Mouse (Mus musculus) heart, postnatal 25 days (tissue): ENCODE measurements around the gene Vps18. TPM values are rescaled to one million over a fixed set of nuclear protein-coding genes. Genes with fewer than 3 reads are reported as not detected.

ENCODE experiments used
- DNase-seq: peaks from one replicate; pipeline ENCODE4 v3.0.0; 2022; ENCODE audit warnings: low spot score
- intact Hi-C: fragments of 180-260 bp; cut with DNase I; formaldehyde crosslinking; loops from one replicate; pipeline ENCODE4 v1.15.1; 2025
- total RNA-seq, 2 experiments: library from RNA; stranded (reverse); gene quantifications; 2 replicates each; pipeline ENCODE4 v1.2.3; 2021

Vps18 gene
- total RNA-seq: 10 to 100 TPM; 11.9 to 13.0 TPM

DNA sequence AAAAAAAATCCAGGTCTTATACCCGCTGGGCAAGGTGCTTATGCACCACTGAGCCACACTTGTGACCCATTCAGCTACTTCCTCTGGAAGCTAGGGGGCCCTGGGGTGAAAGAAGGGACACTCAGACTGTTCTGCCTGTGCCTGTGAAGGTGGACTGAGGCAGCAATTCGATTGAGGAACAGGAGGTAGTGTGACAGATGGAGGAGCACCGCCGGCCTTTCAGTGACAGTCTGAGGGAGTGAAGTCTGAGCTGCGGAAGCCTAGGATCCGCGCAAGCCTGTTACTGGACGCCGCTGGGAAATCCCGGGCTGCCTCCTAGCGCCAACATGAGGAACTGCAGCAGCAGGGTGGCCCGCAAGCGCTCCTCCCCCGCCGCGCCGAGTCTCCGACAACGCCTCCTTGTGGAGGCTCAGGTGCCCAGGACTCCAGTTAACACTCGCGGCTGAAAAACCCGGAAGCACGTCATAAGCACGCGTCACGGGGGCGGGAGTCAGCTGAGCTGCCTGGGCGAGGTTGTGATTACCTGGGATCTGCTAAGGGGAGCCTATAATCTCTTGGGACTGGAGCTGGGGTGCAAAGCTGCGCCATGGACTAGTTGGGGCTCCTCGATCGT lies at the start of gene Vps18:
Gene Vps18, plus strand, starts transcription at position 471 of the 613 bp plus-strand sequence.
- intact Hi-C loops: loop anchor here (5.0 kb wide), 1 partner anchor 136 kb away; no protein-coding TSS in a partner anchor
- DNase-seq: peak; percentile 93

DNA sequence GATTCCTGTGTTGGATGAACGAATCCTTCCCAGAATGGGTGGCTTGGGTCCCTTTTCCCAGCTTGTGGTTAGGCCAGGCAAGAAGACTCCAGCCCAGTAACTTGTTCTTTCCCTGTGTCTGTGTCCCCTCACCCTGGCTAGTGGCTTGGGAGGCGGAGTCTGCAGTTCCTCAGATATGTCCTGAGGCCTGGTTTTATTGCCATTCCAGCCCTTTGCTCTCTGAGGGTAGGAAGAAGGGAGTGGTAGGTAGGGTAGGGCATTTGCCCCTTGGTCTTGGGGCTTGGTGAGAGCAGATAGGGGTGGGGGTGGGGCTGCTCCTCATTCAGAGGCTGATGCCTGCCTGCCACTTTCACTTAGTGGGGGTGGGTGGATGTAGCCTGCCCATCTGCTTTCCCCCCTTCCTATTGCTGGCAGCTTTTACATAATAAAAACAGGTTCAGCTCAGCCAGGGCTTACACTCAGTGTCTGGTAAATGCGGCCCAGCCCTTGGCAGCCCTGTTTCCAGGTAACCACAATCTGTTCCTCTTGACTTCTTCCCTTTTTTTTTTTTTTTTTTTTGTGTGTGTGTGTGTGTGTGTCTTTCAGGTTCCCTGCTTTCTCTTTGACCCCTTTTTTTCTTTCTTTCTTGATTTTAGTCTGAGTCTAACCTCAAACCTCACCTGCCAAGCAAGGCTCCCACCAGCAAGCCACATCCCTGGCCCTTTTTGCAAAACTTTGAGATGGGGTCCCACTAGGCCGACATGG lies 48.3 kb upstream of the Vps18 start:
- DNase-seq: no peak
- intact Hi-C loops: no loop called here

DNA sequence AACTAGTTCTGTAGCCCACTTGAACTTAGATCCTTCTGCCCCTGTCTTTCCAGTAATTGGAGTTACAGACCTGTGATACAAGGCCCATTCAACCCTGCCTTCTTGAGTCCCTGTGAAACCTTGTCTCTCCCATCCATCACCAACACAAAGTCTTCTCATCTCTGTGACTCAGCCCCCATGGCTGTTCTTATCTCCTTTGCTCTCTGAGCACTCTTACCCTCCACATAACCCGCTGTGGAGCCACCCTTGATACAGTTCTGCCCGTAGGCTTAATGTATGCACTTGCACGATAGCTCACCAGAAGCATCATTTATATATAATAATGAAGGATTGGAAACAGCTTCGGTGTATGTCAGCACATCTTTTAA lies 47.7 kb upstream of the Vps18 start:
- no peak for DNase-seq
- intact Hi-C loops: no loop called here

- no peak for DNase-seq
- intact Hi-C loops: no loop called here
Observed at GRCm38 (mm10) chr2:119242548-119242947, 46.0 kb upstream of the Vps18 start.

DNA sequence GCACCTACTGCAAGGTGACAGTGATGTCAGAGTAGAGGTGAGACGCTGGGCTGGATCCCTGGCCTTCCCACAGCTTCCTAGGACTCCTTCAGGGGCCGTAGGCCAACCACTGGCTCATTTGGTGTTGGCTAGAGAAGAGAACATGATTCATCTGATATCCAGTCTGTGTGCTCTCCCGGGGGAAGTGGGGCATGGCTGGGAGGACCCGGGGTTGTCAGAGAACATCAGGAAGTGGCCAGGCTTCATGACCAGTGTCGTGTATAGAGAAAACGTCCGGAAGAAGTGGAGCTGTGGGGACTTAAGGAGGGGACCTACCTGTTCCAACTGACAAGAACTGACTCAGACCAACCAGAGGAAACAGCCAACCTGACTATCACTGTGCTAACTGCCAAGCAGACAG lies 43.3 kb upstream of the Vps18 start:
- intact Hi-C loops: no loop called here
- no peak for DNase-seq

DNA sequence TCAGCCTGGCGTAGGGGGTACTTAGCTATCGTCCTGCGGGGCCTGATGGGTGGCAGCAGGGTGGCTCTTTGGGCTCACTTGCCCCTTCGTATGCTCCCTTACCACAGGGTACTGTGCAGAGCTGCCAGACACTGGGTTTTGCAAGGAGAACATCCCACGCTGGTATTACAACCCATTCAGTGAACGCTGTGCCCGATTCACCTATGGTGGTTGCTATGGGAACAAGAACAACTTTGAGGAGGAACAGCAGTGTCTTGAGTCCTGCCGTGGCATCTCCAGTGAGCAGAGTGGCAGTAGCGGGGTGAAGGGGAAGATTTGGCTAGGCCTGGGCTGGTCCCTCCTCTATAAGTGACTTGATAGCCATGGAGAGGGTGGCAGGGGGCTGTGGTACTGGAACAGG lies 40.6 kb upstream of the Vps18 start:
- intact Hi-C loops: no loop called here
- DNase-seq: no peak

- no peak for DNase-seq
- intact Hi-C loops: loop anchor here (1.0 to 2.0 kb wide), 2 partner anchors 38 to 187 kb away; no protein-coding TSS in a partner anchor
Observed at GRCm38 (mm10) chr2:119249592-119250061, 38.9 kb upstream of the Vps18 start.

DNA sequence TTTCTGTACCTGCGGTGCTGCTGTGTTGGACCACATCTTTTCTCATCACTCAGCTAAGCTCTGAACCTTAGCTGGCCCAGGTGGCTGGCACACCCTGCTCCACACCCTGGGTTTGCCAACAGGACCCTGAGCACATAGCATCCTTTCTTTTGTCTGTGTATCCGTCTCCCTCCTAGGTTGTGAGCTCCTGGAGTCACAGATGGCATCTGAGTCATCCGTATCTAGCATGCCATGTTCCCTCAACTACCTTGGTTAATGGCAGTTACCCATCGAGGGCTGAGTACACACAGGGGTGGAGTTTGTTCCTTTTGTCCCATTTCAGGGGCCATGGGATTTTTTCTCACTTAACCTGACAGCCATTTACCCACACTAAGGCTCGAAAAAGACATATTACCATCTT lies 38.2 kb upstream of the Vps18 start:
- no peak for DNase-seq
- intact Hi-C loops: loop anchor here (1.0 to 2.0 kb wide), 2 partner anchors 37 to 186 kb away; no protein-coding TSS in a partner anchor

GRCm38 (mm10) chr2:119250826-119251478 lies 37.6 kb upstream of the Vps18 start:
- peak; percentile 41 for DNase-seq
- intact Hi-C loops: loop anchor here (1.0 to 2.0 kb wide), 2 partner anchors 36 to 186 kb away; no protein-coding TSS in a partner anchor

DNA sequence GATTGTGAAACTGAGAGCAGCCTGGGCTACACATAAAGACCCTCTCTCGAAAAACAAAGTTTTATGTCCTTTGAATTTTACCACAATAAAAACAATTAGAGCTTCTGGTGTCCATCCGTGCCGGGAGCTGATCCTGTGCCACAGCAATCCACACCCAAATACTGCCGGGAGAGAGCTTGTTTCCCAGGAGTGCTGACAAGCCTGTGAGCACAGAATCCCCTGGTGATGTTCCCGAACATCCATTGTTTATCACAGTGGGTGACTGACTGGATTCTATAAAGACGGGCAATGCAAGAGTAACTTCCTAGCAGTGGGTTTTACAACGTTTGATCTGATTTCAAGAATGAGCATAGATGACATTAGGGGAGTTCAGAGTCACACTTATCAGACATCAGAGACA lies 33.6 kb upstream of the Vps18 start:
- DNase-seq: no peak
- intact Hi-C loops: no loop called here

DNA sequence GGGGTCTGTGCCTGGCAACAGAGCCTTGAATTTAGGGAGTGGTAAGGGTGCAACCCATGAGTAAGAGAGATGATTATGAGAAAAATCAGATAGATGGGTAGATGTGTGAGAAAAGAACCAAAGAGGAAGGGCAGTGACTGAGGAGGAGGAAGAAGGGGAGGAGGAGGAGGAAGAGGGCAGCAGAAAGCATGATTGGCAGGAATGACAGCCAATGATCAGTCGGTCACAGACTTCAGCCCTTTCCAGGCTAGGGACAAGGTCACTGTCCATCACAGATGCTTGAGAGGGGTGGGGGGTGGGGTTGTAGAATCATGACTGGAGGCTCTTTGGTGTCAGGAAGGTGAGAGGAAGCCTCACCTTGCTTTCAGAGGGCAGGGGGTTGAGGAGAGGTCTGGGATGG lies 28.0 kb upstream of the Vps18 start:
- intact Hi-C loops: no loop called here
- DNase-seq: no peak

DNA sequence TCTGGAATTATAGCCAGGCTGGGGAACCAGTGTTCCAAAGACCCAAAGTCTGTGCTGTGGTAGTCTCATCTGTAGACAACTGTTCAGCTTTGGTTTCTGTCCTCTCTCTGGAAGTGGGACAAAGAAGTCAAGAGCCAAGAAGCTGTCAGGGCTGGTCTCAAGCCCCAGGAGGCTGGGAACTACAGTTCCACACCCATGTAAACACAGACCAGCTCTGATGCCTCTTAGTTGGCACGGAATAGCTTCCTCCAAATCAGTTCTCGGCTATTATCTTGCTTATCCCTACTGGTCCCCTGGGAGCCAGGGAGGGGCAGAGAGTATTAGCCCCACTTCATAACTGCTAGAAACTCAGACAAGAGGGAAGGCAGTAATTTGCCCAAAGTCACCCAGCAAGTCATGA lies 27.2 kb upstream of the Vps18 start:
- intact Hi-C loops: no loop called here
- no peak for DNase-seq

GRCm38 (mm10) chr2:119262978-119263377 lies 25.6 kb upstream of the Vps18 start:
- DNase-seq: no peak
- intact Hi-C loops: no loop called here

DNA sequence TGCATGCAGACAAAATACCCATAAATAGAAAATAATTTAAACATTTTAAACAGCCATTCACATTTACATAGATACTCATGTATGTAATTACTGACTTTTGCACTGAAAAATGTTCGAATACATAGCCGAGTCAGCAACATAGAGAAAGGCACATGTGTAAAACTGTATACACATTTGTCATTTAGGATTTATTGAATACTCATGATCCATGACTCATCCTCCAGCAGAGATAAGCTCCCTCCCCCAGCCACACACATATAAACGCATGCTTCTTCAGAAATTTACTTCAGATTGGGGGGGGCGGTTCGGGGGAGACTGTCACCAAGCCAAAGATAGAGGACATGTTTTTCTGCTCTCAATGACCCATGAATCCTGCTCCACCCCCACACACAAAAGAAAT lies 24.7 kb upstream of the Vps18 start:
- intact Hi-C loops: no loop called here
- DNase-seq: no peak

DNA sequence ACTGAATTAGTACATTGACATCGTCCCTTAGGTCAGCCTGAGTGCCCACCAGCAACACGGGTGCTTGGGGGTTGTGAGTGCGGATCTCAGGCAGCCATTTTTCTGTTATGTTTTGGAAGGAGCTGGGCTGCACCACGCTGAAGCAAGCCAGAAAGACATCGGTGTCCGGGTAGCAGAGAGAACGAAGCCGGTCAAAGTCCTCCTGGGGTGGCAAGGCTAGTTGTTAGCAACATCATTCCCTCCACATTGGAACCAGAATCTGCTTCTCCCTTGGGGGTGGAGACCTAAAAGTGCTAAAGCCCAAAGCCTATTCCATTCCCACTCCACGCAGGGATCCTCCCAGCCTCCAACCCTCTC lies 18.3 kb upstream of the Vps18 start:
- intact Hi-C loops: no loop called here
- DNase-seq: no peak

- DNase-seq: no peak
- intact Hi-C loops: no loop called here
Observed at GRCm38 (mm10) chr2:119270643-119271331, 17.8 kb upstream of the Vps18 start, which contains the start of gene Rhov. Rhov (minus strand) TSS chr2:119271272.

DNA sequence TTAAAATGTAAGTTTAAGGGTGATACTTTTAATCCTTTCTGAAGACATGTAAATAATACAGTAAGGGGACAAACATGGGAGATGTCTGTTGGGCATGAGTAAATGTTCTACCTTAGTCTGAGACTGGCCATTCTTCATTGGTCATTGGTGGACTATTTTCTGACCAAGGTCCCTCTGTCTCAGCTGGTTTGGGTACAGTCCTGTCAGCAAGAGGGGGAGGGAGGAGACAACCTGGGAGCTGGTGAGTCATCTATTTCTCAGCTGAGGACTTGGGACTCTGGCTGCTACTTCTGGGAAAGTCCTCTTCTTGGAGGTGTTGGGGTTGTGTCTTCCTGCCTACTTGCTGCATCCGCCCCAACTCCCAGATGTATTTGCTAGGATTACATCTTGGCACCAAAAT lies 14.4 kb upstream of the Vps18 start:
- intact Hi-C loops: no loop called here
- no peak for DNase-seq

GRCm38 (mm10) chr2:119276926-119277325 lies 11.6 kb upstream of the Vps18 start:
- no peak for DNase-seq
- intact Hi-C loops: no loop called here

GRCm38 (mm10) chr2:119277810-119278209 lies 10.7 kb upstream of the Vps18 start:
- no peak for DNase-seq
- intact Hi-C loops: no loop called here

GRCm38 (mm10) chr2:119281899-119282565 lies 6.5 kb upstream of the Vps18 start:
- intact Hi-C loops: no loop called here

More at GRCm38 (mm10) chr2:119281899-119282565, 6.5 kb upstream of the Vps18 start:
- DNase-seq: no peak
